Mouse (Mus musculus) mouse trophoblast stem cell (cell line): ENCODE data around the gene Nlk.

ENCODE experiments used
- in situ Hi-C, 2 experiments: fragments of 300-500 bp; cut with MseI, MboI; formaldehyde crosslinking; loops; 2 replicates in 1 of 2; 3 replicates in 1 of 2; pipeline ENCODE4 v1.15.1; 2025

The Nlk gene

GRCm38 (mm10) chr11:78596750-78597149 lies 100.4 kb downstream of the Nlk start:
- in situ Hi-C loops = no loop called here

DNA sequence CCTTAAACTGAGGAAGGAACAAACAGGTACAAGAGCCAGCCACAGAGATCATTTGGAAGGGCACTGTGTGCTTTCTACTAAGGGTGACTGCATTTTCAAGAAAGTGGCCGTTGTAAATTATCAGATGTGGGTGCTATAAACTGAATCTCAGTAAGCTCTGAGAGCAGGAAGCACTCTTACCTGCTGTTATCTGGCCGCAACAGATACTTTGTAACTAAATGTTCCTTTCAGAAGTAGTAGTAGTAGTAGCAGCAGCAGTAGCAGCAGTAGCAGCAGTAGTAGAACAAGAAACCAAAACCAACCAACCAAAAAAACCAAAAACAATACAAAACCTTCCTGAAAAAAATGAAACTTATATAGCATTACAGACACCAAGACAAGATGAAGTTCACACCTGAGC lies 101.4 kb downstream of the Nlk start:
- in situ Hi-C loops = no loop called here

- in situ Hi-C loops = no loop called here
Observed at GRCm38 (mm10) chr11:78594271-78594964, 102.8 kb downstream of the Nlk start.

DNA sequence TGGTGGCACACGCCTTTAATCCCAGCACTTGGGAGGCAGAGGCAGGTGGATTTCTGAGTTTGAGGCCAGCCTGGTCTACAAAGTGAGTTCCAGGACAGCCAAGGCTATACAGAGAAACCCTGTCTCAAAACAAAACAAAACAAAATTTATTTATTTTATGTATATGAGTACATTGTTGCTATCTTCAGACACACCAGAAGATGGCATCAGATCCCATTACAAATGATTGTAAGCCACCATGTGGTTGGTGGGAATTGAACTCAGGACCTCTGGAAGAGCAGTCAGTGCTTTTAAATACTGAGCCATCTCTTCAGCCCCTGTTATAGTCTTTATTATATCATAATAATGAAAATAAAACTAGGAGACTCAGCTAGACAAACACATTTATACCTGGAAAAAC lies 109.5 kb downstream of the Nlk start:
- in situ Hi-C loops = loop anchor here in 1 of 2 experiments (10.0 kb wide), 1 partner anchor 237 kb away; the partner anchor contains the start of gene Lyrm9

DNA sequence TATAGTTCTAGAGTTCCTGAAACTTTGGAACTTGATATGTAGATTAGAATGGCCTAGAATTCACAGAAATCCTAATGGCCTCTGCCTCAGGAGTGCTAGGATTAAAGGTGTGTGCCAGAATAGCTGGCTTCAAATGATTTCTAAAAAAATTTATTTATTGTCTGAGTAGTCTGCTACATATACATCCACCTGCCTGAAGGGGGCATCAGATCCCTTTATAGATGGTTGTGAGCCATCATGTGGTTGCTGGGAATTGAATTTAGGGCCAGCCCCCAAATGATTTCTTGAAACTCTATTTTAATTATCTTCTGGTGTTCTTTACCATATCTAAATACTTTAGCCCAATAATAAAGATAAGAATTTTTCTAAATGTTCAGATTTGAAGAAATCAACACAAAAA lies 111.1 kb downstream of the Nlk start:
- in situ Hi-C loops = loop anchor here in 1 of 2 experiments (10.0 kb wide), 1 partner anchor 239 kb away; the partner anchor contains the start of gene Lyrm9

GRCm38 (mm10) chr11:78582848-78583247 lies 114.3 kb downstream of the Nlk start:
- in situ Hi-C loops = loop anchor here in 1 of 2 experiments (10.0 kb wide), 1 partner anchor 242 kb away; the partner anchor contains the start of gene Lyrm9

GRCm38 (mm10) chr11:78574975-78575374 lies 122.2 kb downstream of the Nlk start:
- in situ Hi-C loops = loop anchor here in 1 of 2 experiments (10.0 kb wide), 1 partner anchor 250 kb away; the partner anchor contains the start of gene Lyrm9

GRCm38 (mm10) chr11:78574536-78574935 lies 122.6 kb downstream of the Nlk start:
- in situ Hi-C loops = loop anchor here in 1 of 2 experiments (10.0 kb wide), 1 partner anchor 250 kb away; the partner anchor contains the start of gene Lyrm9

DNA sequence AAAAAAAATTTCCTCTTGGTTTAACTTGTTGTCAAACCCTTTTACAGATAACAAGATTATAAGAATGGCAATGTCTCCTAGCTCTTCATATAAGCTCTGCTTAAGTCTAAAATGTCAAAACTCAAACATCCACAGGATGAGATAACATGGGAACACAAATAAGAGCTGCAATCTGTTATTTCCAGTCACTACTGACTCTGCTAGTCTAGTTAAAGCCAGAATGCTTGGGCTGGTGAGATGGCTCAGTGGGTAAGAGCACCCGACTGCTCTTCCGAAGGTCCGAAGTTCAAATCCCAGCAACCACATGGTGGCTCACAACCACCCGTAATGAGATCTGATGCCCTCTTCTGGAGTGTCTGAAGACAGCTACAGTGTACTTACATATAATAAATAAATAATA lies 123.1 kb downstream of the Nlk start:
- in situ Hi-C loops = loop anchor here in 1 of 2 experiments (10.0 kb wide), 1 partner anchor 251 kb away; the partner anchor contains the start of gene Lyrm9

- in situ Hi-C loops = loop anchor here in 1 of 2 experiments (10.0 kb wide), 1 partner anchor 253 kb away; the partner anchor contains the start of gene Lyrm9
Observed at GRCm38 (mm10) chr11:78571854-78572253, 125.3 kb downstream of the Nlk start.

DNA sequence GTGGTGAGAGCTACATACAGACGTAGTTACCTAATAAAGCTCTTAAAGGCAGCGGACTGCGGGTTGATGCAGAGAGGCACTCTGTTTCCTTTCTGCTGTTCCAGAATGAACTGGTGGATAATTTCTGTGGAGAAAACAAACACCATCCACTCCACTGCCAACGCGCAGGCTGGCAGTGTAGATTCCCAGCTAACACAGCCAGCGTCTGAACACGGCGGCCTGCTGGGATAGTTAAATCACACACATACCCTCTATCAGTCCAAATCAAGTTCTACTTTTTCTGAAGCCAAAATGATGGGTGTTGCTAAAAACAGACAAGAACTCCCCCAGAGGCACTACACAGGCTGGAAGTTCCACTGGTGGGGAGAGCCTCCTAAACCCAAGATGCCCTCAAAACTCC lies 125.7 kb downstream of the Nlk start:
- in situ Hi-C loops = loop anchor here in 1 of 2 experiments (10.0 kb wide), 1 partner anchor 253 kb away; the partner anchor contains the start of gene Lyrm9

- in situ Hi-C loops = loop anchor here in 1 of 2 experiments (10.0 kb wide), 1 partner anchor 255 kb away; the partner anchor contains the start of gene Lyrm9
Observed at GRCm38 (mm10) chr11:78569806-78570205, 127.4 kb downstream of the Nlk start.

DNA sequence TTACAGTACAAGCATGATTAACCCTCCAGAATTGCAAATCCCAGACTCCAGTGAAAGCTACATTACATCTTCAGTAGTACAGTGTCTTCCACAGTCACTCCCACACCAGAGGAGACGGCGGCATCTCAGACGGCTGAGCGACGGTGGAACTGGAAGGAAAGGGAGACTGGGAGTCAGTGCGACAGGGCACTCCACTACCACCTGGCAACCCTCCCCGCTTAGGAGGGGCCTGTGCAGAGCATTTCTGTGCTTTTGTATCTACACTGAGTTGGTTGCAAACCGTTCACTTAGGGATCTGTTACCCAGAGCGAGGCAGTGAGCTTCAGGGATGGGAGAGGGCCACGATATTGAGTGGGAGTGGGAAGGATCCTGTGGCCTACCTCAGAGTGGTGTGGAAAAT lies 128.3 kb downstream of the Nlk start:
- in situ Hi-C loops = no loop called here

DNA sequence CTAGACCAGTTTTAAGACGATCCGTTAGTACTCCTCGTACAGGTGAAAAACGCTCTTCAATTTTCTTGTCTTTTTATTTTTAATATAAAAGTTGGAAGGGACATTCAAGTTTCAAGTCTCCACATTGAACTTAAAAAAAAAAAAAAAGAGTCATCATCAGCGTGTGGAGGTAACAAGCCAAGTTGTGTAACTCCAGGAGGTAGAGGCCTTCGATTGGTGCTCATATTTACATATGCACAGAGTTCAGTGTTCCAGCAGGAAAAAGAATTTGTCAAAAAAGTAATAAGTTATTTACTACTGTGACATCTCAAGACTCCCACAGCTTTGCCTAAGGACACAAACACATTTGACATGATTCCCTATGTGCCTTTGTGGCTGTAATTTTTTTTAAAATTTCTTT lies 129.6 kb downstream of the Nlk start:
- in situ Hi-C loops = no loop called here

GRCm38 (mm10) chr11:78566775-78567174 lies 130.4 kb downstream of the Nlk start:
- in situ Hi-C loops = no loop called here

GRCm38 (mm10) chr11:78560447-78560846 lies 136.7 kb downstream of the Nlk start:
- in situ Hi-C loops = no loop called here

GRCm38 (mm10) chr11:78557241-78557640 lies 139.9 kb downstream of the Nlk start:
- in situ Hi-C loops = no loop called here

GRCm38 (mm10) chr11:78556070-78556469 lies 141.1 kb downstream of the Nlk start:
- in situ Hi-C loops = no loop called here

- in situ Hi-C loops = no loop called here
Observed at GRCm38 (mm10) chr11:78555623-78556022, 141.6 kb downstream of the Nlk start.

DNA sequence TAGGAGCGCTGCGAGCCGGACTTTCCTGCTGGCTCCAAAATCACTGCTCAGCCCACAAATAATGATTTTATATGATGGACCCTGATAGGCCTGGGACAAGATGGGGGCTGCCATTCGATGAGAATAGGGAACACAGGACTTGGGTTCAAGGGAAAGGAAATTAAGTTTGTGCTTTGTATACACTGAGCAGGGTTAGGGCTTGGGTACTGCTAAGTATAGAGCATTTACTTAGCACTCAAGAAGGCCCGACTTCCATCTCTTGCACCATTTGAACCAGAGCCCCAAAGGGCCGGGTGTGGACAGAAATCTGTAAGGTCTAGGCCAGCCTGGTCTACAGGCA lies 146.1 kb downstream of the Nlk start:
- in situ Hi-C loops = no loop called here

DNA sequence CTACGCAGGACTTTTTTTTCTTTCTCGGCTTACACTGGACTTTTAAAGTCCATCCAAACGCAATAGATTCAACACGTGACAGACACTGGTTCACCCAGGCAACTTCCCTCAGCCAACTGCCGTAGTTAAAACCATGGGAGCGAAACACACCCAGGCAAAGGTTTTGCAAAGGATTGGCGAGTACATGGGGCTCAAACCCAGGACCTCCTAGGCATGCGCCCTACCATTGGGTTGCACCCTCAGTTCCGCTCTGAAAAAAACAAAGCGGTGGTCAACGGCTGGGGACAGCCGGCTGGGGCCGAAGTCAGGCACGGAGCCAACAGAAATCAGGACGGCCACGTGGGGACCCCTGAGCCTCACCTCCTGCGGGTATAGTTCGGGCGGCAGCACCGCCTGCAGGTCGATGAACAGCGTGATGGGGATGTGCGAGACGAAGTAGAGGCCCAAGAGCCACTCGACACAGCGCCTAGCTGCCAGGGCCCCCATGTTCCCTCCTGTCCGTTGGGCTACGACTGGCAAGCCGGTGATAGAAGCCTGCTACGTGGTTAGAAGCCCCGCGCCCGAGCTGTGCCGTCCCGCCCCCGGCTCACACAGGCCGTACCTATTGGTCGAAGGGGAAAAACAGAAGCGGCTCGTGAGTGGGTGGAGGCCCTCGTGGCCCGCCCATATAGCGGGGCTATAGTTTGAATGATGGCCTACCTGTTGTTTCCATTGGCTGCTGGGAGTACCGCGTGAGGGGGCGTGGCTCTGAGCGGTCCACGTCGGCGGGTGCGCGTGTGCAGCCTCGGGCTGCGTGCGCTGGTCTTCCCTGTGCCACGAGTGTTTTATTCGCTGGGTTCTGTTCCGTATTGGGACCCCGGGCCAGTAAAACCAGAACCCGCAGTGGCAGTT lies 146.8 kb downstream of the Nlk start, which contains the start of gene Tmem97:
Gene Tmem97, minus strand, starts transcription at position 610 of the 891 bp plus-strand sequence.
- in situ Hi-C loops = no loop called here

GRCm38 (mm10) chr11:78549491-78549987 lies 147.6 kb downstream of the Nlk start:
- in situ Hi-C loops = no loop called here
